Mouse (Mus musculus): ENCODE measurements around the gene Plekhn1.

GRCm38 (mm10) chr4:156177630-156178029, 57.0 kb downstream of the Plekhn1 start:
- TF ChIP-seq EP300 (IDR thresholded peaks at IDR 0.05; ENCODE audit: low read depth in 1 of 2, low read length in 2 of 2) (no peak), TCF12 (IDR thresholded peaks at IDR 0.05; ENCODE audit: low read depth, low read length) (no peak), SIN3A (IDR thresholded peaks at IDR 0.05; ENCODE audit: low read length) (no peak), GATA1 (IDR thresholded peaks at IDR 0.05; ENCODE audit: low read depth, low read length) (no peak), MAZ (IDR thresholded peaks at IDR 0.05; ENCODE audit: low read depth, low read length) (no peak), POLR2A (IDR thresholded peaks at IDR 0.05; ENCODE audit: control insufficient read depth in 1 of 2, insufficient read depth in 1 of 2, low read depth in 1 of 2, low read length in 2 of 2, poor library complexity in 1 of 2) (no peak), MYB (IDR thresholded peaks at IDR 0.05; ENCODE audit: low read depth, low read length) (no peak), ZNF384 (IDR thresholded peaks at IDR 0.05; ENCODE audit: low read depth, low read length) (no peak), CTCF (IDR thresholded peaks at IDR 0.05 in 2 of 3, conservative IDR thresholded peaks at IDR 0.05 in 1 of 3; ENCODE audit: control insufficient read depth in 1 of 3, insufficient read depth in 1 of 3, low read depth in 2 of 3, low read length in 3 of 3, poor library complexity in 1 of 3, severe bottlenecking in 1 of 3) (no peak), CHD2 (IDR thresholded peaks at IDR 0.05; ENCODE audit: low read length) (no peak)

Measured in MEL (cell line).